Mouse (Mus musculus) intestine, postnatal 0 days (tissue): ENCODE results near the gene C530008M17Rik. TPM values are rescaled to one million over a fixed set of nuclear protein-coding genes. Genes with fewer than 3 reads are reported as not detected.

Experiments used
- ATAC-seq: fragments of 200-750 bp; cut with Nextera tagmentation; 2 replicates; pipeline ENCODE4 v1.8.0; 2017; ENCODE audit warnings: mild to moderate bottlenecking, moderate TSS enrichment, moderate library complexity
- H3K27ac ChIP-seq: fragments of 300-500 bp; sonication (generic); 2 replicates; pipeline ENCODE4 v1.5.1; 2014; ENCODE audit warnings: mild to moderate bottlenecking, low read depth, low read length, moderate library complexity
- H3K27me3 ChIP-seq: fragments of 300-500 bp; sonication (generic); replicated peaks from 2 replicates; pipeline ENCODE4 v1.6.1; 2014; ENCODE audit warnings: low read length, mixed read lengths; ENCODE audit not compliant: control insufficient read depth, insufficient read depth
- H3K36me3 ChIP-seq: fragments of 300-500 bp; sonication (generic); 2 replicates; pipeline ENCODE4 v1.6.1; 2014; ENCODE audit warnings: mild to moderate bottlenecking, moderate library complexity; ENCODE audit not compliant: control insufficient read depth, insufficient read depth
- H3K4me1 ChIP-seq: fragments of 300-500 bp; sonication (generic); replicated peaks from 2 replicates; pipeline ENCODE4 v1.6.1; 2014; ENCODE audit warnings: antibody characterized with exemption, low read length, mixed read lengths; ENCODE audit not compliant: control insufficient read depth, insufficient read depth
- H3K4me2 ChIP-seq: fragments of 300-500 bp; sonication (generic); replicated peaks from 2 replicates; pipeline ENCODE4 v1.6.1; 2014; ENCODE audit warnings: low read depth, mild to moderate bottlenecking, moderate library complexity
- H3K4me3 ChIP-seq: fragments of 300-500 bp; sonication (generic); 2 replicates; pipeline ENCODE4 v1.5.1; 2014; ENCODE audit warnings: low read depth, low read length
- H3K9ac ChIP-seq: fragments of 300-500 bp; sonication (generic); 2 replicates; pipeline ENCODE4 v1.6.1; 2014; ENCODE audit warnings: mild to moderate bottlenecking, low read depth, low read length
- H3K9me3 ChIP-seq: fragments of 300-500 bp; sonication (generic); 2 replicates; pipeline ENCODE4 v1.6.1; 2016; ENCODE audit warnings: mixed run types; ENCODE audit not compliant: control insufficient read depth
- CTCF ChIP-seq: sonication (generic); IDR thresholded peaks from 2 replicates; pipeline ENCODE4 v1.5.1; 2016; ENCODE audit warnings: low read depth, mild to moderate bottlenecking, control low read depth, antibody characterized with exemption, moderate library complexity
- WGBS: fragments of 180-500 bp; shearing (Covaris S2); extraction: QIAGEN DNeasy Blood & Tissue Kit; methylation state at CpG from one replicate; pipeline ENCODE4 v1.1.7; 2014; 5-methylcytosine and 5-hydroxymethylcytosine counted together
- polyA plus RNA-seq: library from polyadenylated mRNA; unstranded; fragments of >200 nt; fragmentation: Nextera tagmentation; extraction: Ambion mirVana; gene quantifications from 2 replicates; pipeline ENCODE4 v1.2.1, GENCODE M21; 2015

The C530008M17Rik gene
- polyA plus RNA-seq, 1 experiment from 2014 or later: 15.3 TPM

- Histone ChIP-seq H3K4me1 (no peaks in the 10 kb centered on the region), H3K36me3 (no peaks in the 10 kb centered on the region; the same call in 1 of the 2 replicates), H3K4me2 (no peak overlapping the region), H3K4me3 (no peak overlapping the region), H3K9me3 (no peaks in the 10 kb centered on the region), H3K9ac (no peak overlapping the region), H3K27me3 (no peaks in the 10 kb centered on the region), H3K27ac (no peak overlapping the region)
- WGBS: 35% methylated on average over 2 of the region's 2 CpGs
- no peak for TF ChIP-seq CTCF
- peak; percentile 76 for ATAC-seq
These were observed 185.5 kb downstream of the C530008M17Rik start for GRCm38 (mm10) chr5:76841859-76842258.

GRCm38 (mm10) chr5:76843448-76843847, 187.1 kb downstream of the C530008M17Rik start:
- TF ChIP-seq CTCF: peak; percentile 89
- Histone ChIP-seq H3K27me3 (no peaks in the 10 kb centered on the region), H3K4me2 (no peak overlapping the region), H3K9me3 (no peaks in the 10 kb centered on the region), H3K36me3 (no peaks in the 10 kb centered on the region; the same call in 1 of the 2 replicates), H3K9ac (no peak overlapping the region), H3K4me3 (no peak overlapping the region), H3K27ac (no peak overlapping the region), H3K4me1 (no peaks in the 10 kb centered on the region)
- WGBS: 10% methylated on average over 4 of the region's 4 CpGs
- no peak for ATAC-seq

DNA sequence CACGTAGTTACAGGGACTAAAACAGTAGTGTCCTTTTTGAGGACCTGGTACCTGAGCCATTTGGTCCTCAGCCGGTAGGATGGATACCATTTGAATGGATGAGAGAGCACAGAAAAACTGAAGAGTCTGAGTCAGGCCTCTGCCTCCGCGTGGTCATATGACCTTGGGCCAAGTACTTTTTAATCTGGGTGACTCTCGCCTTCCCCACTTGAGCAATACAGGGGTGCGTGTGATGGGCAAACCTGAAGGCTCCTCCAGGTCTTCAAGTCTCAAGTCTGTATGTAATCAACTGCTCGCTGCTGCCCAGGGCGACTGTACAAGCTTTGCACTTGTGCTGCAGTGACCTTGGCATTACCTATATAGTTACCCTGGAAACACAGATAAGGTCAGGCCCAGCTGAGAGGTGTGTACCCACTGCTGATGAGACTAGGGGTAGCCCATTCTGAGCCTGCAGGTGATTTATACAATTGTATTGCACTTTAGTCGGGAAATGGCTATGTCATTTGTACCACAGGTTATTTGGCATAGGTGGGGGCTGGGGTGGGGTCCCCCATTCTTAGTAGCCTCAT, 187.6 kb downstream of the C530008M17Rik start:
- H3K4me2 ChIP-seq: no peak overlapping the region
- H3K9ac ChIP-seq: no peak overlapping the region
- no peak for TF ChIP-seq CTCF
- no peaks in the 10 kb centered on the region for H3K9me3 ChIP-seq
- no peaks in the 10 kb centered on the region for H3K4me1 ChIP-seq
- no peaks in the 10 kb centered on the region for H3K27me3 ChIP-seq
- peaks cover 3% of the 10 kb centered on the region; the same call in 1 of the 2 replicates for H3K36me3 ChIP-seq
- H3K4me3 ChIP-seq: no peak overlapping the region
- ATAC-seq: no peak
- H3K27ac ChIP-seq: no peak overlapping the region
- 69% methylated on average over 9 of the region's 9 CpGs for WGBS

- Histone ChIP-seq H3K9ac (no peak overlapping the region), H3K36me3 (0 out of 2 replicates have a peak, but pooled peaks cover 5% of the 10 kb centered on the region), H3K27me3 (no peaks in the 10 kb centered on the region), H3K4me1 (no peaks in the 10 kb centered on the region), H3K4me2 (no peak overlapping the region), H3K4me3 (no peak overlapping the region), H3K9me3 (no peaks in the 10 kb centered on the region), H3K27ac (no peak overlapping the region)
- WGBS: 66% methylated on average over 14 of the region's 14 CpGs
- no peak for TF ChIP-seq CTCF
- ATAC-seq: no peak
These were observed 188.4 kb downstream of the C530008M17Rik start for GRCm38 (mm10) chr5:76844618-76845186.

DNA sequence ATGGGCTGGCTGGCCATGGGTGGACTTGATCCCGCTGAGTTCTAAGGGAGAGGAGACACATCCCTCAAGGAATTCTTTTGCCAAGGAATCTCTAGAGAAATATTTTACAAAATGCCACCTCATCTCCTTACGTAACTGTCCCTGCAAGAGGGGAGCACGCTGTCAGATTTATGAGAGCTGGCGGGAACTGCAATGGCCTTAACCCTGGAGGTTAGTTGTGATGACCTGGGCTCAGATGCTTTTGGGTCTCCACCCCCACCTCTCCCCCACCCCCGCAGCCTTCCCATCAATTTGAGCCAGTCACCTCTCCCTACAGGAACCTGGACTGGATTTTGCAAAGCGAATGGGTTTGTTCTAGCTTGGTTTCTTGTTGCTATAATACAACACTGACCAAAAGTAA, 190.8 kb downstream of the C530008M17Rik start:
- no peak overlapping the region for H3K4me3 ChIP-seq
- no peak overlapping the region for H3K4me2 ChIP-seq
- H3K4me1 ChIP-seq: no peaks in the 10 kb centered on the region
- no peaks in the 10 kb centered on the region for H3K9me3 ChIP-seq
- H3K27ac ChIP-seq: no peak overlapping the region
- 0 out of 2 replicates have a peak, but pooled peaks cover 5% of the 10 kb centered on the region for H3K36me3 ChIP-seq
- whole genome bisulfite sequencing: 92% methylated on average over 6 of the region's 6 CpGs
- no peak overlapping the region for H3K9ac ChIP-seq
- H3K27me3 ChIP-seq: no peaks in the 10 kb centered on the region
- no peak for TF ChIP-seq CTCF
- ATAC-seq: no peak

DNA sequence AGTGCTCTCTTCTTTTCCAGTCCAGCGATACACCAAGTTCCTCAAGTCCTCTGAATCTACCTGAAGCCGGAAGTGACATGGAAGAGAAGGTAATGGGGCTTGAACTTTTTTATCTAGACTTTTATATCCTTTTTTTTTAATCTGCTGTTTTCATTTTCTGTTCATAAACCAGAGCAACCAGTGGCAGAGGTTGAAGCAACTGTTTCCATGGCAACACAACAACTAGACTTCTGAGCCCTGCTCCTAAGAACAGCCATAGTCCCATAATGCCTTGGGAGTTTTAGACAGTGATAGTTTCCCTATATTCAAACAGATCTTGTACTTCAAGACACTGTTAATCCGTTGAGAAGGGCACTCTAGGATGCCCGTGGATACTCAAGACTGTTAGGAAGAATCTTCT, 195.0 kb downstream of the C530008M17Rik start:
- no peak overlapping the region for H3K27ac ChIP-seq
- H3K4me2 ChIP-seq: no peak overlapping the region
- ATAC-seq: no peak
- H3K4me1 ChIP-seq: no peaks in the 10 kb centered on the region
- no peaks in the 10 kb centered on the region for H3K9me3 ChIP-seq
- TF ChIP-seq CTCF: no peak
- H3K9ac ChIP-seq: no peak overlapping the region
- peaks cover 9% of the 10 kb centered on the region; the same call in 1 of the 2 replicates for H3K36me3 ChIP-seq
- 64% methylated on average over 4 of the region's 4 CpGs for WGBS
- no peaks in the 10 kb centered on the region for H3K27me3 ChIP-seq
- H3K4me3 ChIP-seq: no peak overlapping the region
